Mouse (Mus musculus) gastrocnemius, postnatal 36 days (tissue): ENCODE results near the gene Rab27a. TPM values are rescaled to one million over a fixed set of nuclear protein-coding genes. Genes with fewer than 3 reads are reported as not detected.
"Not testable (repeated sequence)": the region's sequence is repeated elsewhere in the genome, so short reads cannot be mapped to it uniquely, and the experiment has no call there.

Experiments
- DNase-seq, 2 experiments: peaks; one replicate each; pipeline ENCODE4 v3.0.0; 2022
- intact Hi-C: fragments of 180-260 bp; cut with DNase I; formaldehyde crosslinking; loops from one replicate; pipeline ENCODE4 v1.15.1; 2025
- total RNA-seq, 2 experiments: library from RNA; stranded (reverse); gene quantifications; 2 replicates each; pipeline ENCODE4 v1.2.3; 2021

Gene Rab27a
- total RNA-seq, 2 experiments from 2014 or later: 1.4 to 1.8 TPM

DNA sequence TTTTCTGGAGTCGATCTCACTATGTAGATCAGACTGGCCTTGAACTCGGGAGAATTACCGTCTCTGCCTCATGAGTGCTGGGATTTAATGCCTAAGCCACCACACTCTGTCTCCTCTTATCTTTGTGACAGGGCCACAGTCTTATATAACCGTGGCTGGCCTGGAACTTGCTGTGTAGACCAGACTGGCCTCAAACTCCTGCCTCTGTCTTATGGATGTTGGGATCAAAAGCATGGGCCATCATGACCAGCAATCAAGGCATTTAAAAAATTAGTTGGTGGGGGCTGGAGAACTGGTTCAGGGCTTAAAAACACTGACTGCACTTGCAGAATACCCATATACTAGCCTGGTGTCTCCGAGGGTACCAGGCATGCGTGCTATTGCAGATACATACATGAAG is 4.6 kb upstream of the Rab27a start, which contains the start of gene Pigb:
Gene Pigb (minus strand): TSS at position 299 of the 400 bp plus-strand sequence.
- no peak for DNase-seq
- intact Hi-C loops: no loop called here

DNA sequence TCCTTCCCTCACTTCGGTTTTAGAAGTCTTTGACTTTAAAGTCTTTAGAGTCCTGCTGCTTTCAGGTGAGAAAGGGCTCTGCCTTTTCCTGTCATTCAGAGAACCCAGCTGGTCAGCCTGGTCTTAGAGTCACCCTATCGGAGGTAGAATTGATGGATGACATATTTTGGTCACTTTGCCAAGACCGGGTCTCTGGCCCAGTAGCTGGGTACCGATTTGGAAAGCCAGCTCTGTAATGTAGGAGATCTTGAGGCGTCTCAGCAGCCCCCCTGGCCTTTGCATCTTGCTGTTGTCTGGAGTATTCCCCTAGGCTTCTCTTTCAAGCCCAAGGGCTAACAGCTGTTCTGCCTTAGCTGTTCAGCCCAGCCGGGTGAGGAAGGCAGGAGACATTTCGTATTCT is 550 bp downstream of the Rab27a start:
- no peak for DNase-seq

DNA sequence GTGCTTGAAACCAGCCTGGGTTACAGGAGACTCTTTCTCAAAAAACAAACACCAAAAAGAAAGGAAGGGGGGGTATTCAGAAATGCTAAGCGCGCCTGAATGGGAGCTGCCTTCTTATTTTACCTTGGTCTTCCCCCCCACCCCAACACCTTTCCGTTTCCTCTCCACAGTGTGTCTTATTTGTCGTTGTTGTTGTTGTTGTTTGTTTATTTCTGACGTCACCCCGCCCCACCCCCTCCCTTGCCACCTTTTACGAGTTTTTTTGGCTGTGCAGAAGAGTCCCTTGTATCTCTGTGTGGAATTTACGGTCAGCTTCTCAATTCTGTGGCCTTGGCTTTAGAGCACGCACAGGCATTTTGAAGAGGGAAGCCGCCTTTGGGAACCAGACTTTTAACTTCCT is 1.1 kb downstream of the Rab27a start:
- intact Hi-C loops: no loop called here
- no peak for DNase-seq

More for the DNA sequence above, 550 bp downstream of the Rab27a start:
- intact Hi-C loops: no loop called here

DNA sequence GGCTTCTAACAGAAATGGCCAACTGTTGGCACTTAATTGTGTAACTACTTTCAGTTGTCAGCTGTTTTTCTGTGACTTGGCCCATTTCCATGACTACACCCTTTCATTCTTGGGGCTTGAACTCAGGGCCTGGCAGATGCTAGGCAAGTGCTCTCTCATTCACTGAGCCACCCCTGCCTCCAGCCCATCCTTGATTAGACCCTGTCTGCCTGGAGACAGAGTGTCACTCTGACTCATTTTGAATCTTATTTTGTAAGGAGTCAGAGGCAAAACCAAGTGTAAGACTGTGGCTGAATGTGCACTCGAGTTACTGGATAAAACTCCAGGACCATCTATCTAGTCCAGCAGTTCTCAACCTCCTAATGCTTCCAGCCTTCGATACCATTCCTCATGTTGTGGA is 3.3 kb downstream of the Rab27a start:
- intact Hi-C loops: no loop called here
- no peak for DNase-seq

DNA sequence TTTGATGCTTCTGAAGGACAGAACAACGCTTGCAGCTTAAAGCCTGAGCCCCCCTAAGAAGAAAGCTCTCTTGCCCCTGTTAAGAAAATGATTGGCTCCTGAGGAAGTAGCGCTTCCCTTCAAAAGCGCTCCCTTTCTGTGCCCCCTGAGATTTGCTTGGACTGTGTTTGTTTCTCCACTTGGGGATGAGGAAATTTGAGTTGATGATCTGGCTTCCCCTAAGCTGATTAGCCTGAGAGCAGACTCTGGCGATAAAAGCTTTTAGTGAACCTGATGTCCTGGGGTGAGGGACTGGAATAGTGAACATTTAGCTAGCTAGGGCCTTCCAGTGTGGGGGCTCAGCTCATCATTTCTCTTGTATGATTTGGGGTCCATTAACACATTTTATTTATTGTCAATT is 4.3 kb downstream of the Rab27a start:
- intact Hi-C loops: no loop called here
- no peak for DNase-seq

DNA sequence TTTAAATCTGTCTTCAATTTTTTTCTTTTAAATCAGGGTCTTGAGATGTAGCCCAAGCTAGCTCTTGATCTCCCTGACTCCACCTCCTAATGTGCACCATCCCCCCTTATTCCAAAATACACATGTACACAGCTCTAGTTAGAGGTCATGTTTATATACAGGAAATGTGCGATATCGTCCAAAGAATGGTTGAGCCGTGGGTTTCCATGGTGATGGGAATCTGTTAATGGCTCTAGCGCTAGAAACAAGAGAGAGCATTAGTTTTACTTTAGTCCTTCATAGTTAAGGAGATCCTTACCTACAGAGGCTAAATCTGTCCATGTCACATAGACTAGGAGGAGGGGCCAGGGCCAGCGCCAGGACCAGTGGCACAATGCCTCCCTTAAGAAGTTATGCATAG is 5.2 kb downstream of the Rab27a start:
- intact Hi-C loops: no loop called here
- no peak for DNase-seq

DNA sequence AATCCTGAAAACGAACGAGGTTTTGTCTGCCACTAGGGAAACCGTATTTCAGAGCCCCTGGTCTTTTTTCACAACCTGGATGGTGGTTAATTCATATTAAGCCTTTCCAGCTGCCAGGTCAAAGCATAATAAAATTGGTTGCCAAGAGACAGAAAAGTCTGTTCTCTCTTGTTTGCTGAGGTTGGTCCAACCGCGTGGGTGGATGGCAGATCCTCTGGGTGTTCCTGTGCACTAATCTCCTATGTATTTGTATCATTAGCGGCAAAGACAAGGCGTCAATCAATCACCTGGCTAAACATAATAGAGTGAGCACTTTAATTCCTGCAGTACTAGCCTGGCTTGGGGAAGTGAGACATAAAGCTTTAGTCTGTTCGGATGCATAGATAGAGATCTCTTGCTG is 6.0 kb downstream of the Rab27a start:
- DNase-seq: no peak
- intact Hi-C loops: no loop called here

DNA sequence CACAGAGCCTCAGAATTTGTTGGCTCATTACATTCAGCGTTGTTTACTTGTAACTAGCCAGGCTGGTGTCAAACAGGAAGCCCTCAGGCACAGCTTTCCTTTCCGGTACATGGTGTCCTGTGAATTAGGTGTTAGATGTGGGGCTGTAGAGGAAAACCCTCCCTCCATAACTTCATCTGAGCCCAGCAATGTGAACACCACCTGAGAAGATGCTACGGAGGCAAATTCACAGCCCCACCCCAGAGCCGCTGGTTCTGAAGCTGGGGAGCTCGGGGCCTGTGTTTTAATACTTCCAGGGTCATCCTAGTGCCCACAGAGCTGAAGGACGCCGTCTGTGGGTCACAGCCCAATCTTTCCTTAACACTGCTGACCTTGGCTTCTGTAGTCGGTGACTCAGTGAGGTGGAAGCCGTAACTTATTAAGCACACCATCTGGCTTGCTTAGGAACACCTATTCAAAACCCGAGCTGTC is 10.8 kb downstream of the Rab27a start:
- intact Hi-C loops: no loop called here
- no peak for DNase-seq

DNA sequence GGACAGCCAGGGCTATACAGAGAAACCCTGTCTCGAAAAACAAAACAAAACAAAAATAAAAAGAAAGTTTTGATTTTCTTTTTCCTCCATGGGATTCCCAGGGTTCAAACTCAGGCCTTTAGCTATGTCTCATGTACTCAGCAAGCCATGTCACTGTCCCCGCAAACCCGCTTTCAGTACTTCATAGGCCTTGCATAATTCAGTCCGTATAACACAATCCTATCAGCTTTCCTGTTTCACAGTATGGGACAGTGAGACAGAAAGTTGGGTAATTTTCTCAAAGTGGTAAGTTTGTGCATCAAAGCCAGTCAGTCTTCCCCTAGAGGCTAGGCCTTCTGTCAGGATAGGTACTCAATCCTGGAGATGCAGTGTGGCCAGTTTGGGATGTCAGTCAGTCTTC is 14.6 kb downstream of the Rab27a start:
- DNase-seq: no peak
- intact Hi-C loops: no loop called here

DNA sequence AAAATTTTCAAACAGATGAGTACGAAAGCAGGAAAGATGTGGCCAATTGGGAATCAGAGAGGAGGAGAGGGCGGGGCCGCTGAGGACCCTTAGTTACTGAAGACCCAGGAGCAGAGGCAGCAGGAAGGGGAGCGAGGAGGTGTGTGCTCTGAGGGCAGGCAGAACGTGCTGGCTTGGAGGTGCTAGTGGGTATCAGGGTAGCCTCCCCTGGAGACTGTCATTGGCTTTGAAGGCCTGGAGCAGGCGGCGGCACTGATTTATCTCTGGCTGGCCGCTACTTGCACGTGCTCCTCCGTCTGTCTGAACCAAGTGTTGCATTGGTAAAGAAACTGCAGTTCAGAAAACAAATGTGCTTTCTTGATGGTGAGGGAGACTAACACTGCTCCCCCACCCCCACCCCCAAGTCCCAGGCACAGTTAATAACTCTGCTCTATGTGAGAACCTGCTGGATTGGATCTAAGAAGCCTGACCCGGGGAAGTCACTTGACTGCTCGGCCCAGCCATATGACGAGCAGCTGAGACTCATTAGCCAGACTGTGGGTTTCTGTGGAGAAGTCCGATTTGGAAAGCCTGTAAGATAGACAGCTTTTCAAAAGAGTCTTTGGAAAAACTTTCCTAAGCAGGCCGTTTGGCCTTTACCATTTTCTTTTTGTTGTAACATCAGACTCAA is 19.1 kb downstream of the Rab27a start:
- intact Hi-C loops: no loop called here
- no peak for DNase-seq

DNA sequence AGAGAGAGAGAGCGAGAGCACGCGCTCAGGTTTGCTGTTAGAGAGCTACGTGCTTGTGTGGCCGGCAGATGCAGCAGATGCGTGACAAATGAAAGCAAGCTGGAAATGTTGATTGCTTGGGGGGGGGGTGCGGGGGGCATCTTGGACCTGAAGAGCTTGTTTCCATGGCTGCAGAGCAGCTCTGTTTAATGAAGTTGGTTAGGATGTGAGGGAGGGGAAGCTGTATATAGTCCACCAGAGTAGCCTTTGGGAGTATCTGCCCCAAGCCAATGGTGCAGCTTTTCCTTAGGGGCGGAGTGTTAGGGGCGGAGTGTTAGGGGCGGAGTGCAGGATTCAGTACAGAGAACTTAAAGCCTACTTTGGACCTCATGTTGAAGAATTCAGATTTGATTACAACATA is 22.4 kb downstream of the Rab27a start:
- intact Hi-C loops: no loop called here
- no peak for DNase-seq

DNA sequence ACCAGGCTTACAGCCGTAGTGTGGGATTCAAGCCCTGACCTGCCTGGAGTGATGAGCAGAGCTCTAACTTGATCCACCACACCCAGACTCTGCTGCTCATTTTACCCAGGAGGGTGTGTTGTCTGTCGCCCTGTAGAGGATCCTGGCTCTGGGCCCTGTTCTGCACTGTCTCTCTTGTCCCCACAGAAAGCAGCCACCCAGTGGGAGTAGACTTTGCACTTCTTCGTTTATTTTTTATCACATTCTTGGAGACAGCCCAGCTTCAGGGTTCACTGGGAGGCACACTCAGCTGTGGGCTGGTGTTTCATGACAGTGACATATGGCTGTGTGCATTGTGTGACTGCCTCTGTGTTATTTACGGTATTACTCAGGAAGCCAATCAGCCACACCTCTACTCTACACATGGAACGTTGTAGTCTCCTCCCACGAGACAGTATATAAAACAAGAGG is 23.6 kb downstream of the Rab27a start:
- DNase-seq: no peak
- intact Hi-C loops: no loop called here

DNA sequence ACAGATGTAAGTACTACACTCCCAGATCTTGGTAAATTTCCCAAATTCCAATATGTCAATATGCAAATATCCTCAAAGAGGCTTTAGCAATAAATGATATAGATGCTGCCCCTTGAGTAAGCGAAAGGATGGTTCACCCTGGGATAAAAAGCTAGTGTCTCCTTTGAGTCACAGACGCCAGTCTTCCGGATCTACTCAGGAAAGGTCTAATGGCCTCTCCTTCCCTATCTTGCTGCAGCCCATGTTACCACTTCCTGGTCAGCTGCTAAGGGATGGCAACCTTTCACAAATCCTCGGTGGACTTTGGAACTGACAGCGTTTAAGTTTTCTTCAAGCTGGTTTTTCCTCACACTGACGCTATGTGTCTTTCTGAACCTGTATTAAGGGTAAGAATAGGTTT is 24.0 kb downstream of the Rab27a start:
- intact Hi-C loops: no loop called here

DNA sequence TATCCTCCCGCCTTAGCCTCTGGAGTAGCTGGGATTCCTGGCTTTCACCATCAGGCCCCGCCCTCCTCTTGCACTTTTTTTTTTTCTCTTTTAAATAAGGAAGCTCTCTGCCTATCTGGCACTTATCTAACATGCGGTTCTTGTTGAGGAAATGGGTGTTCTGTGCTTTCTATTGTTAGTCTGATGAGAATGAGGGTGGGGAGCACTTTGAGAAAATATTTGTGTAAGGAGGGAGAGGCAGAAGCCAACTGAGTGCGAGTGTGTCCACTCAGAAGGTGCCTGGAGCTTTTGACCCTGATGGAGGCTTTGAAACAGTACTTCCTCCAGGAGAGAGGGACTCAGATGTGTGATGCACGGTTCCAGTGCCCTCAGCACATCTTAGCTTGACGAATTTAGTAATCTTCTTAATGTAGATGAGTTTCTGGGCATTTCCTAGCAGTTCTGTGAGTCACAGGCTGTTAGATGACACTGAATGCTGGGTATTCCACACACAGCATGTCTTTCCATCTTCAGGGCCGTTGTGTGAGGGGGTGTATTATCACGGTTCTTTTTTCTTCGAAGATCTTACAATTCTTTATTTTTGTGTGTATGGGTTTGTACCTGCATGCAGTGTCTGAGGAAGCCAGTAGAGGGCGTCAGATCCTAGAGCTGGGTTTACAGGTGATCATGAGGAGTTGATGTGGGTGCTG is 26.5 kb downstream of the Rab27a start:
- intact Hi-C loops: no loop called here
- no peak for DNase-seq

More for the DNA sequence above, 24.0 kb downstream of the Rab27a start:
- no peak for DNase-seq

DNA sequence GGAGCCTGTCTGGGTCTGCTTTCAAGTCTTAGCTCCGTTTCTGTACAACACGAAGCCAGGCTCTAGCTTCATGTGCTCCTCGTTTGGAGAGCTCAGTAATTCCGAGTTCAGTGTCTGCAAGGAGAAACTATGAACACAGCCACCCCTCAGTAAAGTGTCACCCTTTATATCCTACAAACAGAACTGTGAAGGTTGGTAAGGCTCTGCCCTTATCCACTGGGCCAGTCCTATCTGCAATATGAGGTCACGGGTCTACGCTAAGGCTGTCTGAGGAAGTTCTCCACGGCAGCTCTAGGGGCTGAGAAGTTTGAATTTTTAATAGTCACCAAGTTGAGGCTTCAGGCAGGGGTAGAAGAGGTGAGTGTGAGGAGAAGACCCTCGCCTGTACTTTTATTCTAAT is 27.8 kb downstream of the Rab27a start:
- intact Hi-C loops: no loop called here
- no peak for DNase-seq

DNA sequence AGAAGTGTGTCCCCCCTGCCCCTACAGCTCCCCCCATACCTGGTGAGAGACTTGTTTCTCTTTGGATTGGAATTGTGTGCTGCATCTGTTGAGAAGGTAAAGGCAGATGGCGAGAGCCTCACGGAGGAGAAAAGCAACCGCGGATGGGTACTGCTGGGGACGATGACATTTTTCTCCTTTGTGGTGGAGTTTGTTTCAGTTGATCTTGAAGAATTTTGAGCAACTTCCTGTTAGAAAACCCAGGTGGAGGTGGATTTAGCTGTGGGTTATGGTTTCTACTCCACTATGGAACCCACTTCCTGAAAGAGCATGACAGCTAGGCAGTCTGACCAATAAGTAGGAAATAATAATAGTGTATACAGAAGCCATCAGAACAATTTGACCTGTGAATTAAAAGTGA is 28.5 kb downstream of the Rab27a start:
- intact Hi-C loops: no loop called here
- DNase-seq: no peak

DNA sequence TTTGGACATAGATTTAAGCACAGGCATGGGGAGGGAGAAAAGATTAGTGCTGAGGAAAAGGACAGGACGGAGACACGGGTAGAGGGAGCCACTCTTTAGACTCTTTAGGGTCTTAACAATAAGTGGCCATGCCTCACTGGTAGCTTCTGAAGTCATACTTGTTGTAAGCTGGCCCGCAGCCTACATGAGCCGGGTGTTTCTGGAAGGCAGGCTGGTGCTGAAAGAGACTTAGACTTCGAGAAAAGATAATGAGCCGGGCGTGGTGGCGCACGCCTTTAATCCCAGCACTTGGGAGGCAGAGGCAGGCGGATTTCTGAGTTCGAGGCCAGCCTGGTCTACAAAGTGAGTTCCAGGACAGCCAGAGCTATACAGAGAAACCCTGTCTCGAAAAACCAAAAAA is 34.7 kb downstream of the Rab27a start:
- not testable (repeated sequence) for DNase-seq

DNA sequence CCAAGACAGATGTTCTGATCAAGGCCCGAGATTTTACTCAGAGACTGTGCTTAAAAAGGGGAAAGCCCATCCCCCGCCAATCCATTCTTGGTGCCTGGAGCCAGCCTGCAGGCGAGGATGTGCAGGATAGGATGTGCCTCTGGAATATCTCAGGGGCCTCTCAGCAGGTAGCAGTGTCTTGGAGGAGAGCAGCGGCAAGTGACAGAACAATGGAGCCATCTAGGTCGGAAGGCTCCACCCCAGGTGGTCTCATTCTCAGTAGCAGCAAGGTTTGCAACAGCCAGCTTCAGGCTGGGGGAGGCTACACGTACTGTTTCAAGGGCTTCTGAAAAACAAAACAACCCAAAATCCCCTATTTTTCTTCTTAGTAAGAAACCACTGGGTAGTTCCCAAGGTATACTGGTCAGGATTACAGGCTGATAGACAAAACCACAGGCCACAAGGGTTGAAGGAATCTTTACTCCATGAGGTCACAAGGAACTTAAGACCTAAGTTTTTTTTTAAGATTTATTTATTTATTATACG is 35.2 kb downstream of the Rab27a start:
- DNase-seq: no peak
- intact Hi-C loops: no loop called here

More for the DNA sequence above, 34.7 kb downstream of the Rab27a start:
- intact Hi-C loops: not testable (repeated sequence)

DNA sequence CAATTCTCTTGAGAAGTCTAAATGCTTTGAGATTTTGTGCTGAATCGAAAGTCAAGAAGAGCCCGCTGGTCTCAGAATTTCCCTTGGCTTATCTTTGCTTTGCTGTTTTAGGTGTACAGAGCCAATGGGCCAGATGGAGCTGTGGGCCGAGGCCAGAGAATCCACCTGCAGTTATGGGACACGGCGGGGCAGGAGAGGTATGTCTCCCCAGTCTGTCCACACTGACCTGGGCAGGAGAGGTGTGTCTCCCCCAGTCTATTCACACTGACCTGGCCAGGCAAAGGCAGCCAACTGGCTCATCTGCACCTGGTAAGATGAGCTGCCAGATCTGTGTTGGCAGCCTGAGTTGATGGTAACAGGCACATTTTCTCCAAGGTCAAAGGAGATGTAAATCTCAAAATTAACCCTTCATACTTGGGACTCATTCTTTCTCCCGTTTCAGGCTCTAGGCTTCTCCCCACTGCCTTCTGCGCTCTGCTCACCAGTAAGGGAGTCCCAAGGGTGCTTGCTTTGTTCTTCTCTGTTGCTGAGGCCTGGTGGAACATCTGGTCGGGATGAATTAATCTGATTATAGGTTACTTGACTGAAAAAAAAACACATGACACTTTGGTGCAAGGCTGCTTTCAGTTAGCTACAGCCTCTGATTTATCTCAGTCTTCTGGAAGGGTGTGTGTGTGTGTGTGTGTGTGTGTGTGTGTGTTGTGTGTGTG is 37.8 kb downstream of the Rab27a start:
- intact Hi-C loops: no loop called here
- DNase-seq: no peak

DNA sequence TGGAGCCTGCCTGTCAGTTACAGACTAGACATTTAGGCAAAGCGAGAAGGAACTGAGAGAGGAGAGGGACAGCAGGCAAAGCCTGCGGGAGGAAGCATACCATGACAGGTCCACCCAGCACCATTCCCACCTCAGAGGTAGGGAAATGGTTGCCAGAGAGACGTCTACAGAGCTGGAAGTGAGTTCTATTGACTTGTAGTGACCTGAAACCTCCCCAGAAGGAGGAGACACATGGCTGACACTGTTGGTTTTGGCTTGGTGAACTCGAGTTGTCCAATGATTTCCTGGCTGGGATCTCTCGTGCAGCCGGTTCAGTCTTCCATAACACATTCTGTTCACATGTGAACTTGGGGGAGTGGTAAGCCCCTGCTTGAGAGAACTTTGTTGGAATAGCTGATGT is 39.3 kb downstream of the Rab27a start:
- DNase-seq: no peak
- intact Hi-C loops: no loop called here

DNA sequence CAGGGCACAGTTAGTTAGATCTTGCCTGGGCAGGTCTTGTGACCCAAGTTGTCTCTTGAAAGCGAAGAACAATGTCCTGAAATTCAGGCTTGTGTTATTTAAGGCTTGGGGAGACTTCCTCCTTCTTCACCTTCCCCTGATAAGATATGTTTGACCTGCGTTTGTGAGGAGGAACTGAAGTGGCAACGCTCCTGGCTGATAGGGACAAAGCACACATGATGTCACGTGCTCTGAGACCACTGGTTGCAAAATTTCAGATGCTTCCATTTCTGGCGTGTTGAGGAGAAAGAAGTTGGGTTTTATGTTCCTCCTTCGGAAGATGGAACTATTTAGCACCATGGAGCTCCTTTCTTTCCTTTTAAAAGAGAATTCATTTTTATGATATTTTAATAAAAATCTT is 41.2 kb downstream of the Rab27a start:
- intact Hi-C loops: loop anchor here (5.0 kb wide), 1 partner anchor 199 kb away; no protein-coding TSS in a partner anchor

More for the DNA sequence above, 41.2 kb downstream of the Rab27a start:
- DNase-seq: no peak
